Mouse (Mus musculus): ENCODE measurements at regions not wholly inside any gene's neighbourhood (a gene's known extent, or its start where the extent isn't known, plus 50 kb on each side); places are given as distances from the start of the nearest gene placed in this dataset.

GRCm38 (mm10) chr2:117455021-117455739, 112.4 kb upstream of the Rasgrp1 start:
- 77% methylated on average over 4 of the region's 4 CpGs for WGBS
- H3K4me1 ChIP-seq (ENCODE audit: control insufficient read depth, insufficient read depth, low read length), result no peaks in the 10 kb centered on the region
- H3K27me3 ChIP-seq (ENCODE audit: control insufficient read depth, insufficient read depth, low read length), result no peaks in the 10 kb centered on the region
- H3K36me3 ChIP-seq (ENCODE audit: control insufficient read depth, insufficient read depth, low read length), result no peaks in the 10 kb centered on the region
- TF ChIP-seq POLR2A (IDR thresholded peaks at IDR 0.05; ENCODE audit: insufficient read depth, low read depth, low read length) (no peak), EP300 (IDR thresholded peaks at IDR 0.05; ENCODE audit: insufficient read depth, low read depth, low read length) (no peak), CTCF (IDR thresholded peaks at IDR 0.05) (peak; percentile 40)
- no peak overlapping the region for H3K9ac ChIP-seq (ENCODE audit: low read depth, low read length)
- no peaks in the 10 kb centered on the region for H3K79me2 ChIP-seq (replicated peaks; ENCODE audit: control insufficient read depth, insufficient read depth, low read length)
- no peak overlapping the region for H3K4me3 ChIP-seq
- intact Hi-C loops (cut with DNase I), result loop anchor here (10.0 kb wide), 1 partner anchor 790 kb away; no protein-coding TSS in a partner anchor
- H3K27ac ChIP-seq, result no peak overlapping the region
- no peak for DNase-seq

GRCm38 (mm10) chr2:117455740-117456455, 113.1 kb upstream of the Rasgrp1 start:
- TF ChIP-seq POLR2A (IDR thresholded peaks at IDR 0.05; ENCODE audit: insufficient read depth, low read depth, low read length) (no peak), EP300 (IDR thresholded peaks at IDR 0.05; ENCODE audit: insufficient read depth, low read depth, low read length) (no peak), CTCF (IDR thresholded peaks at IDR 0.05) (no peak)
- WGBS, result 72% methylated on average over 7 of the region's 7 CpGs
- H3K27me3 ChIP-seq (ENCODE audit: control insufficient read depth, insufficient read depth, low read length), result no peaks in the 10 kb centered on the region

GRCm38 (mm10) chr2:117456456-117457020, 113.7 kb upstream of the Rasgrp1 start:
- no peaks in the 10 kb centered on the region for H3K4me1 ChIP-seq (ENCODE audit: control insufficient read depth, insufficient read depth, low read length)
- no peaks in the 10 kb centered on the region for H3K79me2 ChIP-seq (replicated peaks; ENCODE audit: control insufficient read depth, insufficient read depth, low read length)
- DNase-seq, result no peak
- intact Hi-C loops (cut with DNase I), result loop anchor here (10.0 kb wide), 1 partner anchor 788 kb away; no protein-coding TSS in a partner anchor
- H3K27ac ChIP-seq, result no peak overlapping the region
- TF ChIP-seq POLR2A (IDR thresholded peaks at IDR 0.05; ENCODE audit: insufficient read depth, low read depth, low read length) (no peak), EP300 (IDR thresholded peaks at IDR 0.05; ENCODE audit: insufficient read depth, low read depth, low read length) (no peak), CTCF (IDR thresholded peaks at IDR 0.05) (no peak)
- 82% methylated on average over 13 of the region's 13 CpGs for WGBS
- H3K9ac ChIP-seq (ENCODE audit: low read depth, low read length), result no peak overlapping the region
- no peak overlapping the region for H3K4me3 ChIP-seq
- H3K36me3 ChIP-seq (ENCODE audit: control insufficient read depth, insufficient read depth, low read length), result no peaks in the 10 kb centered on the region
- H3K27me3 ChIP-seq (ENCODE audit: control insufficient read depth, insufficient read depth, low read length), result no peaks in the 10 kb centered on the region

More at GRCm38 (mm10) chr2:117455740-117456455, 113.1 kb upstream of the Rasgrp1 start:
- Histone ChIP-seq H3K4me1 (ENCODE audit: control insufficient read depth, insufficient read depth, low read length) (no peaks in the 10 kb centered on the region), H3K27ac (no peak overlapping the region), H3K36me3 (ENCODE audit: control insufficient read depth, insufficient read depth, low read length) (no peaks in the 10 kb centered on the region), H3K9ac (ENCODE audit: low read depth, low read length) (no peak overlapping the region), H3K79me2 (replicated peaks; ENCODE audit: control insufficient read depth, insufficient read depth, low read length) (no peaks in the 10 kb centered on the region), H3K4me3 (no peak overlapping the region)
- intact Hi-C loops (cut with DNase I), result loop anchor here (10.0 kb wide), 1 partner anchor 789 kb away; no protein-coding TSS in a partner anchor
- no peak for DNase-seq

- TF ChIP-seq CTCF (IDR thresholded peaks at IDR 0.05) (no peak), POLR2A (IDR thresholded peaks at IDR 0.05; ENCODE audit: insufficient read depth, low read depth, low read length) (no peak), EP300 (IDR thresholded peaks at IDR 0.05; ENCODE audit: insufficient read depth, low read depth, low read length) (no peak)
- H3K79me2 ChIP-seq (replicated peaks; ENCODE audit: control insufficient read depth, insufficient read depth, low read length), result no peaks in the 10 kb centered on the region
- H3K4me1 ChIP-seq (ENCODE audit: control insufficient read depth, insufficient read depth, low read length), result no peaks in the 10 kb centered on the region
- 44% methylated on average over 4 of the region's 4 CpGs for WGBS
- H3K27me3 ChIP-seq (ENCODE audit: control insufficient read depth, insufficient read depth, low read length), result no peaks in the 10 kb centered on the region
- intact Hi-C loops (cut with DNase I), result no loop called here
- no peaks in the 10 kb centered on the region for H3K36me3 ChIP-seq (ENCODE audit: control insufficient read depth, insufficient read depth, low read length)
- no peak overlapping the region for H3K27ac ChIP-seq
- no peak overlapping the region for H3K4me3 ChIP-seq
- H3K9ac ChIP-seq (ENCODE audit: low read depth, low read length), result no peak overlapping the region
- no peak for DNase-seq
Measured at GRCm38 (mm10) chr2:117461541-117462290, 118.9 kb upstream of the Rasgrp1 start.

- intact Hi-C loops (cut with DNase I), result no loop called here
- Histone ChIP-seq H3K79me2 (replicated peaks; ENCODE audit: control insufficient read depth, insufficient read depth, low read length) (no peaks in the 10 kb centered on the region), H3K4me1 (ENCODE audit: control insufficient read depth, insufficient read depth, low read length) (no peaks in the 10 kb centered on the region), H3K27ac (no peak overlapping the region), H3K9ac (ENCODE audit: low read depth, low read length) (no peak overlapping the region), H3K36me3 (ENCODE audit: control insufficient read depth, insufficient read depth, low read length) (no peaks in the 10 kb centered on the region), H3K4me3 (no peak overlapping the region), H3K27me3 (ENCODE audit: control insufficient read depth, insufficient read depth, low read length) (no peaks in the 10 kb centered on the region)
- DNase-seq, result no peak
- TF ChIP-seq EP300 (IDR thresholded peaks at IDR 0.05; ENCODE audit: insufficient read depth, low read depth, low read length), result no peak
- WGBS, result 69% methylated on average over 2 of the region's 2 CpGs
Measured at GRCm38 (mm10) chr2:117474885-117475542, 132.2 kb upstream of the Rasgrp1 start.
